Mouse (Mus musculus): ENCODE measurements around the gene Sec16a.

DNA sequence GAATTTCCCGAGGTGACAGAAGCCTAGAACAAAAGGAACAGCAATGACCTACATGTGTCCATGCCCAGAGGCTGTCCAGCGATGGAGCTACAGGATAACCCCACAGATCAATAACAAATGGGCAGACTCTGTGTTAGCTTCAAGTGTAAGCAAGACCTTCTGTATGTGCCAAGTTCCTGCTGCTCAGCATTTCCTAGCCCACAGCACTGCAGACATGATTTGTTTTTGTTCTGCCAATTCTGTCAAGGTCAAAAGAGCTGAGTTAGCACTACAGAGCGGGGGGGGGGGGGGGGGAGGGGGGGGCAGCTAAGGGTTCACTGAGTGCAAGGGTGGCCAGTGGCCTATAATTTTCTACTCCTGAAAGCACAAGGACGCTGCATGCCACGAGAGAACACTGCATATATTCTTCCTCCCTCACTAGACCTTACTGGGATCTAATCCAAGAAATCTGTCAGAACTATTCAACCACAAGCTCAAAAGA is 34.0 kb downstream of the Sec16a start:
- no peak for TF ChIP-seq CTCF (IDR thresholded peaks at IDR 0.05; ENCODE audit: low read depth, low read length)
- TF ChIP-seq POLR2A (IDR thresholded peaks at IDR 0.05; ENCODE audit: extremely low read depth, insufficient read depth, low read length) = no peak

Measured in liver, adult 2 months (tissue).